Mouse (Mus musculus) ES-E14 (cell line): ENCODE measurements around the gene Evi5. TPM values are rescaled to one million over a fixed set of nuclear protein-coding genes. Genes with fewer than 3 reads are reported as not detected.

Source experiments
- DNase-seq: peaks from one replicate; pipeline ENCODE4 v3.0.0-alpha.2; 2013; ENCODE audit warnings: low read depth, low spot score
- H3K27ac ChIP-seq: 2 replicates; pipeline ENCODE4 v1.5.1; 2012; ENCODE audit warnings: low read depth, mild to moderate bottlenecking, low read length, moderate library complexity, mixed read lengths; ENCODE audit not compliant: poor library complexity, insufficient read depth, severe bottlenecking
- H3K36me3 ChIP-seq: 2 replicates; pipeline ENCODE4 v1.6.1; 2012; ENCODE audit warnings: mild to moderate bottlenecking, low read length, moderate library complexity, mixed read lengths; ENCODE audit not compliant: control insufficient read depth, poor library complexity, insufficient read depth, severe bottlenecking
- H3K4me1 ChIP-seq, 2 experiments: fragments of 150-350 bp in 1 of 2; sonication (generic) in 1 of 2; 2 replicates each; pipeline ENCODE4 v1.6.1; 2012; ENCODE audit warnings: low read length in 2 of 2, mild to moderate bottlenecking in 1 of 2, mixed read lengths in 1 of 2; ENCODE audit not compliant: control insufficient read depth in 2 of 2, insufficient read depth in 2 of 2, poor library complexity in 1 of 2
- H3K4me3 ChIP-seq, 2 experiments: fragments of 150-350 bp in 1 of 2; sonication (generic) in 1 of 2; 2 replicates each; pipeline ENCODE4 v1.5.1; 2012; ENCODE audit warnings: low read length in 2 of 2, low read depth in 1 of 2, mild to moderate bottlenecking in 1 of 2, mixed read lengths in 1 of 2; ENCODE audit not compliant: insufficient read depth in 1 of 2, poor library complexity in 1 of 2, severe bottlenecking in 1 of 2
- H3K9ac ChIP-seq: 2 replicates; pipeline ENCODE4 v1.6.1; 2012; ENCODE audit warnings: low read depth, mild to moderate bottlenecking, low read length, mixed read lengths; ENCODE audit not compliant: poor library complexity, insufficient read depth, severe bottlenecking
- H3K9me3 ChIP-seq: fragments of 150-350 bp; sonication (generic); 2 replicates; pipeline ENCODE4 v1.6.1; 2012; ENCODE audit warnings: low read depth, mild to moderate bottlenecking, low read length; ENCODE audit not compliant: control insufficient read depth, insufficient read depth
- CHD2 ChIP-seq: IDR thresholded peaks from 2 replicates; pipeline ENCODE4 v1.6.1; 2014; ENCODE audit warnings: mild to moderate bottlenecking, low read depth, low read length, inconsistent platforms
- HCFC1 ChIP-seq: IDR thresholded peaks from 2 replicates; pipeline ENCODE4 v1.6.1; 2012; ENCODE audit warnings: low read length, inconsistent platforms, borderline replicate concordance; ENCODE audit not compliant: insufficient read depth
- MAFK ChIP-seq: IDR thresholded peaks from 2 replicates; pipeline ENCODE4 v1.6.1; 2014; ENCODE audit warnings: mild to moderate bottlenecking, low read depth, low read length, inconsistent platforms; ENCODE audit not compliant: insufficient read depth
- ZC3H11A ChIP-seq: IDR thresholded peaks from 2 replicates; pipeline ENCODE4 v1.6.1; 2012; ENCODE audit warnings: low read depth, mild to moderate bottlenecking, inconsistent platforms, low read length, borderline replicate concordance
- ZNF384 ChIP-seq: IDR thresholded peaks from 2 replicates; pipeline ENCODE4 v1.6.1; 2012; ENCODE audit warnings: low read depth, low read length, inconsistent platforms
- in situ Hi-C, 2 experiments: fragments of 600-800 bp; cut with MboI; formaldehyde crosslinking; loops; one replicate each; pipeline ENCODE4 v1.15.1; 2025; ENCODE audit warnings: low sequenced_read_pairs in 2 of 2, inconsistent platforms in 1 of 2; ENCODE audit not compliant: unreplicated experiment in 2 of 2
- total RNA-seq: library from RNA; depleted of rRNA; stranded (reverse); fragments of 300-350 nt; gene quantifications from 2 replicates; pipeline ENCODE4 v1.2.3, GENCODE M21; 2012

Gene Evi5
- total RNA-seq, 1 experiment = 35.8 TPM

DNA sequence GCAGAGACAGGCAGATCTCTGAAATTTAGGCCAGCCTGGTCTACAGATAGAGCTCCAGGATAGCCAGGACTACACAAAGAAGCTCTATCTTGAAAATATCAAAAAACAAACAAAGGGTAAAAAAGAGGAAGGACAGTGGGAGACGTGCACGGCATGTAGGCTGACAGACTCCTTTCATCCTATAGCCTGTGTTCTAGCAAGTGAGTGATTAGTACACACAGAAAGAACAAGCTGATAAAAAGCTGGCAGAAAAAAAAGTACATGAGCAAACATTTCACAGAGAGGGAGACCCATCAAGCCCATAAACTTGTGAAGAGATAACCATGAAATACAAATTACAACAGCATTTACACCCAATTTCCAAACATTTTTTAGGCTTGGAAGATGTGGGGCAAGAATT, 163.2 kb downstream of the Evi5 start:
- no peak overlapping the region for H3K27ac ChIP-seq
- no peak for DNase-seq
- H3K36me3 ChIP-seq = no peaks in the 10 kb centered on the region
- no peaks in the 10 kb centered on the region; a peak in 1 of 4 replicates for H3K4me1 ChIP-seq
- H3K9me3 ChIP-seq = no peaks in the 10 kb centered on the region
- TF ChIP-seq CHD2 = no peak
- TF ChIP-seq ZNF384 = no peak
- TF ChIP-seq MAFK = no peak
- no peak for TF ChIP-seq ZC3H11A
- no peak for TF ChIP-seq HCFC1
- H3K9ac ChIP-seq = no peak overlapping the region
- in situ Hi-C loops = loop anchor here in 1 of 2 experiments (25.0 kb wide), 1 partner anchor 1249 kb away; the partner anchor contains the start of gene Barhl2
- H3K4me3 ChIP-seq = no peak overlapping the region

DNA sequence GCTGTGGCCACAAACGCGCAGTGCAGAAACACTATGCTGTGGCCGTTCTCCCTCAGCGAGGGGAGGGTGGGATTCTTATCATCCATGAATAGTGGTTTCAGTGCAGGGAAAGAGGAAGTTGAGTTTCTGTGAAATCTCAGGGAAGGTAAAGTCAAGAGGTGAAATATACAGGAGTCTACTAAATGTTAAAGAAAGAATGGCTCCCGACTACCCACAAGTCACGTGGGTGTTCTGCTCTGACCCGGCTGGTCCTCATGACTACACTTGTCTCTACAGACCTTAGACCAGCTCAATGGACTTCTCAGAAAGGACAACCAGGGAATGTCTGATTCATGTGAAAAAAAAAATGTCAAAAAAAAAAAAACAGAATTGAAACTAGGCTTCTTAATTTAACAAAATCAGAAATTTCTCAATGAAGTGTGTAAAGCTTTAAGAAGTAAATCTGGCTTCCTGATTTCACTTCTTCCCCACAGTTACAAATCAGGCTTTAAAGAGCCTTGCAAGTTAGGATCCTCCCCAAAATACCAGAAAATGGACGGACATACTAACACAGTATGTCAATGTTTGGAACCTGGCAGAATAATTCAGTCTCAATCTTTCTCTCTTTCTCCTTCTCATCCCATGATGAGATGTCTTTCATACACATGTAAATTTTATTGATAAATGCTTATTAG, 166.6 kb downstream of the Evi5 start:
- no peak for TF ChIP-seq HCFC1
- TF ChIP-seq ZC3H11A = no peak
- no peak for TF ChIP-seq MAFK
- no peak for TF ChIP-seq ZNF384
- TF ChIP-seq CHD2 = no peak
- no peak for DNase-seq
- no peak overlapping the region for H3K9ac ChIP-seq
- no peaks in the 10 kb centered on the region; a peak in 1 of 4 replicates for H3K4me1 ChIP-seq
- no peaks in the 10 kb centered on the region for H3K9me3 ChIP-seq
- no peak overlapping the region for H3K4me3 ChIP-seq
- in situ Hi-C loops = loop anchor here in 1 of 2 experiments (25.0 kb wide), 1 partner anchor 1246 kb away; the partner anchor contains the start of gene Barhl2
- H3K36me3 ChIP-seq = no peaks in the 10 kb centered on the region
- no peak overlapping the region for H3K27ac ChIP-seq

DNA sequence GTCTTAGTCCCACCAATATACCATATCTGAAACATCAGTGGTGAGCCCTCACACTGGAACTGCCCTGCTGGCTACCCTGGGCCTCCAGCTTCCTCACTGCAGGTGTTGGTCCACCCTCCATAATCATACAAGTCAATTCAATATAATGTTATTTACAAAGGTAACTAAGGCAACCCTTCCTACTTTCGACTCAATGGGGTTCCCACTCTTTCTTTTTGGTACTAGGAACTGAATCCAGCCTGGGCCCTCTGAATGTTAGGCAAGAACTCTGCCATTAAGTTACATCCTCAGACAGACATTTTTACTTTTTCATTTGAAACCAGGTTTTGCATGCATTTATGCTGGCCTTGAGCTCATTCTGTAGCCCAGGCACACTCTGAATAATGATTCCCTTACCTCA, 168.6 kb downstream of the Evi5 start:
- TF ChIP-seq ZC3H11A = no peak
- TF ChIP-seq MAFK = no peak
- no peak for TF ChIP-seq HCFC1
- TF ChIP-seq ZNF384 = no peak
- no peak for TF ChIP-seq CHD2
- no peak overlapping the region for H3K4me3 ChIP-seq
- no peak for DNase-seq
- in situ Hi-C loops = loop anchor here in 1 of 2 experiments (25.0 kb wide), 1 partner anchor 1244 kb away; the partner anchor contains the start of gene Barhl2
- no peak overlapping the region for H3K9ac ChIP-seq
- no peaks in the 10 kb centered on the region; a peak in 1 of 4 replicates for H3K4me1 ChIP-seq
- H3K36me3 ChIP-seq = no peaks in the 10 kb centered on the region
- no peaks in the 10 kb centered on the region for H3K9me3 ChIP-seq
- no peak overlapping the region for H3K27ac ChIP-seq

DNA sequence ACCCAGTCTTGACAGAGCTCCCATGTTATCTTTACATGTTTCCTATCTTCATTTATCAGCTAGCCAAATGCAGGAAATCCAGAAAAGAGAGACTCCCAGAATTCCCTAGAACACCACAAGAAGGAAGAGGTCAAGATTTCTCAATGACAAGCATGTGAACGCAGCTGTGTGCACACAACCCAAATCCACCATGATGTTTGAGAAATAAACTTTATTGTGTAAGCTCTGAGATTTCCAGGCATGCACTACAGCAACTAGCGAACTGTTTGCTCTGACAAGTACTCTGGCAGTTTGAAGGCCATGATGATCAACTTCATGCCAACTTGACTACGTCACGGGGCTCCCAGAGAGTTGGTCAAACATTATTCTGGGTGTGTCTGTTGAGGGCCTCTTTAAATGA, 169.2 kb downstream of the Evi5 start:
- Histone ChIP-seq H3K9me3 (no peaks in the 10 kb centered on the region), H3K36me3 (no peaks in the 10 kb centered on the region), H3K9ac (no peak overlapping the region), H3K4me1 (no peaks in the 10 kb centered on the region; a peak in 1 of 4 replicates), H3K27ac (no peak overlapping the region), H3K4me3 (no peak overlapping the region)
- TF ChIP-seq CHD2 = no peak
- TF ChIP-seq ZC3H11A = no peak
- no peak for TF ChIP-seq MAFK
- TF ChIP-seq ZNF384 = no peak
- no peak for TF ChIP-seq HCFC1
- DNase-seq = no peak
- in situ Hi-C loops = loop anchor here in 1 of 2 experiments (25.0 kb wide), 1 partner anchor 1243 kb away; the partner anchor contains the start of gene Barhl2
